Mouse (Mus musculus) cerebellum, adult 2 months (tissue): ENCODE measurements around the gene Fryl.

Experiments used
- CTCF ChIP-seq: fragments of 200-500 bp; IDR thresholded peaks from 2 replicates; pipeline ENCODE4 v1.5.1; 2011; ENCODE audit warnings: low read depth, mild to moderate bottlenecking, control low read depth, low read length, moderate library complexity, borderline replicate concordance; ENCODE audit not compliant: insufficient read depth
- POLR2A ChIP-seq: fragments of 200-500 bp; IDR thresholded peaks from 2 replicates; pipeline ENCODE4 v1.6.1; 2011; ENCODE audit warnings: low read length, control low read depth, borderline replicate concordance; ENCODE audit not compliant: insufficient read depth

DNA sequence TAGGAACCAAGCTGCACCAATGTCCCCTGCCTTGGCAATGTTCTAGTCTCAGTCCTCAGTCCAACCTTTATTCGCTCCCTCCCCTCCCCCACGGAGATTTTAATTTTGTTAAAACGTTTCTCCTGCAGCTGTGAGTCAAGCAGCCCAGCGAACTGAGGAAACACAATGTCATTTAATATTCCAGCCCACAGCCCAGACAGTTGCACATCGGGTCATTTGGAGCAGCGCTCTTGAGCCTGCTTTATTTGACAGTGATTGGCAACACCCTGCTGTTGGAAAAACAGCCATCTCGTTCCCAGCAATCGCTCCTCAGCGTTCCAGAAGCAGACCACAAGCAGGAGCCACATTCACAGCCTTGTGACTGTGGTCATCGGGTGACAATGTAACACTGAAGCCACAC is 261.0 kb downstream of the Fryl start:
- no peak for TF ChIP-seq POLR2A
- no peak for TF ChIP-seq CTCF
